Comparison of ENCODE assay signal across 32 mouse cellular contexts in the genomic region with DNA sequence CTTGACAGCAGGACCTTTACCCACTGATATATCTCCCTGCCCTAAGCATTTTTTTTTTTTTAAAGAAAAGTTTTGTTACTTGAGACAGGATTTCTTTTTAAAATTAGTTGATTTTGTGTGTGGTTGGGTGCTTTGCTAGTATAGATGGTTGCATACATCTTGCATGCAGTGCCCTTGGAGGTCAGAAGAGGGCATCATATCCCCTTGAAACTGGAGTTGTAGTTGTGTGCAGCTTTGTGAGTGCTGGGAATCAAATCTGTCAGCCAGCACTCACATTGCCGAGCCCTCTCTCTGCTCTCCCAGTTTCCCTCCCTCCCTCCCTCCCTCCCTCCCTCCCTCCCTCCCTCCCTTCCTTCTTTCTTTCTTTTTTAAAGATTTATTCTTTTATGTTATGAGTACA. TPM values are rescaled to one million over a fixed set of nuclear protein-coding genes. Genes with fewer than 3 reads are reported as not detected.
A peak's percentile ranks its signal among the peaks of the same experiment; 100 is the strongest.
DNase-seq lines count a peak whose midpoint lies in the region; ATAC-seq and TF ChIP-seq lines count a peak whose summit lies in the region.
"Had no signal": no experiment of that assay in that cellular context is flagged by ENCODE, and none has a peak within 500 bp of the region (broad histone marks: within the 10 kb centered on the region; RNA-seq: fewer than 3 reads in every experiment).

No protein-coding gene starts in this region.

- H3K9me3 ChIP-seq in lung, postnatal 0 days (ENCODE audit: low read length): no peaks in the 10 kb centered on the region
- H3K9me3 ChIP-seq: embryonic facial prominence, embryonic 12.5 days; forebrain, embryonic 10.5 days; forebrain, embryonic 15.5 days; hindbrain, embryonic 13.5 days; kidney, embryonic 15.5 days; liver, embryonic 15.5 days; lung, embryonic 15.5 days; megakaryocyte, embryonic 14.5 days; midbrain, embryonic 13.5 days; stomach, embryonic 15.5 days had no signal

- no peak overlapping the region for H3K27ac ChIP-seq in heart, adult 2 months
- H3K27ac ChIP-seq in lung, postnatal 0 days (ENCODE audit: low read length): no peak overlapping the region
- H3K27ac ChIP-seq: embryonic facial prominence, embryonic 12.5 days; forebrain, embryonic 10.5 days; forebrain, embryonic 15.5 days; hindbrain, embryonic 13.5 days; kidney, embryonic 15.5 days; liver, embryonic 15.5 days; lung, embryonic 15.5 days; midbrain, embryonic 13.5 days; stomach, embryonic 15.5 days had no signal

- peaks cover 2% of the 10 kb centered on the region; the same call in 1 of the 2 replicates for H3K36me3 ChIP-seq in heart, adult 2 months (ENCODE audit: control insufficient read depth, insufficient read depth, low read length)
- peaks cover 17% of the 10 kb centered on the region; the same call in 1 of the 2 replicates for H3K36me3 ChIP-seq in lung, postnatal 0 days (ENCODE audit: insufficient read depth, low read length)

- no peak overlapping the region for H3K9ac ChIP-seq in heart, adult 2 months (ENCODE audit: low read depth, low read length)
- H3K9ac ChIP-seq in lung, postnatal 0 days (replicated peaks; ENCODE audit: low read depth): no peak overlapping the region
- H3K9ac ChIP-seq: embryonic facial prominence, embryonic 12.5 days; forebrain, embryonic 15.5 days; hindbrain, embryonic 13.5 days; kidney, embryonic 15.5 days; liver, embryonic 15.5 days; lung, embryonic 15.5 days; midbrain, embryonic 13.5 days; stomach, embryonic 15.5 days had no signal

- TF ChIP-seq POLR2A in heart, adult 2 months (IDR thresholded peaks at IDR 0.05; ENCODE audit: insufficient read depth, low read depth, low read length): no peak

- TF ChIP-seq EP300 in heart, adult 2 months (IDR thresholded peaks at IDR 0.05; ENCODE audit: insufficient read depth, low read depth, low read length): no peak
- TF ChIP-seq EP300 in lung, postnatal 0 days (IDR thresholded peaks at IDR 0.05): no peak

- no peak for DNase-seq in heart, adult 2 months
- no peak for DNase-seq in heart, postnatal 4 days
- DNase-seq in lung, postnatal 0 days (ENCODE audit: low spot score): no peak
- DNase-seq in lung, postnatal 14 days: no peak
- DNase-seq in R1 (ENCODE audit: low read depth, low spot score): peak; percentile 54
- DNase-seq in thymus, postnatal 14 days: no peak
- DNase-seq in cerebellum, adult 9-10 months: no peak
- DNase-seq: adrenal gland, postnatal 10 days; cerebellum, adult 11 months; cerebellum, adult 9-11 months; embryo, embryonic 11 days; gastrocnemius, postnatal 25 days; heart, adult 11 months; heart, postnatal 36 days; kidney, adult 11 months; kidney, postnatal 36 days; liver; lung, postnatal 4 days; thymus, postnatal 25 days had no signal

- peaks cover 5% of the 10 kb centered on the region for H3K4me1 ChIP-seq in heart, adult 2 months (ENCODE audit: control insufficient read depth, insufficient read depth, low read length)
- peaks cover 6% of the 10 kb centered on the region; the same call in 1 of the 2 replicates for H3K4me1 ChIP-seq in lung, postnatal 0 days (ENCODE audit: insufficient read depth, low read depth, low read length)

- intact Hi-C loops in heart, adult 2 months (cut with DNase I): no loop called here

- peaks cover 12% of the 10 kb centered on the region for H3K79me2 ChIP-seq in heart, adult 2 months (replicated peaks; ENCODE audit: control insufficient read depth, insufficient read depth, low read length)

- no peaks in the 10 kb centered on the region for H3K27me3 ChIP-seq in heart, adult 2 months (ENCODE audit: control insufficient read depth, insufficient read depth, low read length)
- H3K27me3 ChIP-seq in lung, postnatal 0 days (replicated peaks; ENCODE audit: insufficient read depth, low read length): no peaks in the 10 kb centered on the region
- H3K27me3 ChIP-seq: CH12.LX; embryonic facial prominence, embryonic 12.5 days; forebrain, embryonic 15.5 days; hindbrain, embryonic 13.5 days; kidney, embryonic 15.5 days; liver, embryonic 15.5 days; lung, embryonic 15.5 days; megakaryocyte, embryonic 14.5 days; midbrain, embryonic 13.5 days; stomach, embryonic 15.5 days had no signal

- WGBS in heart, adult 2 months: 87% methylated on average over 1 of the region's 1 CpGs
- 44% methylated on average over 1 of the region's 1 CpGs for WGBS in lung, postnatal 0 days

- no peak overlapping the region for H3K4me3 ChIP-seq in heart, adult 2 months
- H3K4me3 ChIP-seq in lung, postnatal 0 days (ENCODE audit: low read depth, low read length): no peak overlapping the region
- H3K4me3 ChIP-seq: embryonic facial prominence, embryonic 12.5 days; forebrain, embryonic 10.5 days; forebrain, embryonic 15.5 days; hindbrain, embryonic 13.5 days; kidney, embryonic 15.5 days; liver, embryonic 15.5 days; lung, embryonic 15.5 days; midbrain, embryonic 13.5 days; stomach, embryonic 15.5 days had no signal

- H3K4me2 ChIP-seq in lung, postnatal 0 days (replicated peaks; ENCODE audit: low read depth, low read length): no peak overlapping the region
- H3K4me2 ChIP-seq: embryonic facial prominence, embryonic 12.5 days; forebrain, embryonic 15.5 days; heart, embryonic 11.5 days; hindbrain, embryonic 13.5 days; kidney, embryonic 15.5 days; liver, embryonic 15.5 days; lung, embryonic 15.5 days; midbrain, embryonic 13.5 days; stomach, embryonic 15.5 days had no signal

- ATAC-seq in lung, postnatal 0 days: no peak
- ATAC-seq: activated CD4-positive, CD25-positive, alpha-beta regulatory T cell, adult 4 months; forebrain, embryonic 15.5 days; midbrain, embryonic 13.5 days had no signal

- peak; percentile 27; the same call in 1 of the 2 replicates for TF ChIP-seq CTCF in heart, adult 2 months (IDR thresholded peaks at IDR 0.05)
- TF ChIP-seq CTCF in lung, postnatal 0 days (IDR thresholded peaks at IDR 0.05): peak; percentile 36

RNA-seq across cellular contexts. Expression of a gene that starts 4.7 kb away (rescaled TPM):
- total RNA-seq in heart, adult 2 months (2021): 100 to 1,000 TPM; 107 to 114 TPM
- polyA plus RNA-seq in heart, adult 2 months (2012; rRNA removed): 67.7 and 131 TPM in 2 replicates
- 100 to 1,000 TPM; 128 to 130 TPM for total RNA-seq in heart, postnatal 4 days (2021)
- polyA plus RNA-seq in lung, postnatal 0 days (2015; fragmentation: Nextera tagmentation; extraction: Ambion mirVana): 209 and 226 TPM in 2 replicates

RNA-seq across cellular contexts. Expression of a gene that starts 43.9 kb away (rescaled TPM):
- total RNA-seq in heart, adult 2 months (2021): 100 to 1,000 TPM; 271 to 299 TPM
- 212 and 344 TPM in 2 replicates for polyA plus RNA-seq in heart, adult 2 months (2012; rRNA removed)
- 100 to 1,000 TPM; 246 to 271 TPM for total RNA-seq in heart, postnatal 4 days (2021)
- polyA plus RNA-seq in lung, postnatal 0 days (2015; fragmentation: Nextera tagmentation; extraction: Ambion mirVana): 242 and 253 TPM in 2 replicates
